Mouse (Mus musculus): ENCODE data around the gene Gmfg.

DNA sequence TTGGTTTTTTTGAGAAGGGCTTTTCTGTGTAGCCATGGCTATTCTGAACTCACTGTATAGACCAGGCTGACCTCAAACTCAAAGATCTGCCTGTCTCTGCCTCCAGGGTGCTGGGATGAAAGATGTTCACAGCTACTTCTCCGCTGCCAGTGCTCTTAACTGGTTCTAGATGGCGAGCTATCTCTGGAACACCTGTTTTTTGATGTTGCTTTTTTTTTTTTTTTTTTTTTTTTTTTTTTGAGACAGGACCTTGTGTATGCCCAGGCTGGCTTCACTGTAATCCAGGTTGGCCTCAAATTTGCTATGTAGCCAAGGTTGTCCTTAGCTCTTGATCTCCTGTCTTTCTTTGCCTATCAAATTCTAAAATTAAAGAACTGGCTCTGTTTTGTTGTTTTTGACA is 1.5 kb downstream of the Gmfg start:
- no peak for TF ChIP-seq CTCF (IDR thresholded peaks at IDR 0.05; ENCODE audit: borderline replicate concordance, insufficient read depth, low read depth, low read length)
- no peak for TF ChIP-seq POLR2A (IDR thresholded peaks at IDR 0.05; ENCODE audit: borderline replicate concordance, insufficient read depth, low read length)

Measured in cerebellum, adult 2 months (tissue).